Mouse (Mus musculus) hematopoietic stem cell, adult 5-6 weeks (primary cell): ENCODE measurements around the gene Gps2. TPM values are rescaled to one million over a fixed set of nuclear protein-coding genes. Genes with fewer than 3 reads are reported as not detected.

Source experiments
- total RNA-seq: library from RNA; stranded (forward); fragments of 172-1452, 232-1000 nt; gene quantifications from 2 replicates; pipeline ENCODE4 v1.2.3, GENCODE M21; 2017

The Gps2 gene
- total RNA-seq, 1 experiment from 2014 or later: 64.9 TPM

Other genes with a start within 250 kb of the Gps2 start
- gene Cd68, start 247.7 kb upstream of the Gps2 start, total RNA-seq: 11.4 and 16.7 TPM in 2 replicates
- 838 and 888 TPM in 2 replicates for gene Eif4a1, start 241.5 kb upstream of the Gps2 start, total RNA-seq
- 99.1 and 105 TPM in 2 replicates for gene Senp3, start 231.8 kb upstream of the Gps2 start, total RNA-seq
- 13.9 and 15.9 TPM in 2 replicates for gene Tnfsf13, start 228.1 kb upstream of the Gps2 start, total RNA-seq
- gene Tnfsf12, start 218.0 kb upstream of the Gps2 start, total RNA-seq: 1.4 and 3.3 TPM in 2 replicates
- 1.5 and 2.9 TPM in 2 replicates for gene Tnfsfm13, start 217.8 kb upstream of the Gps2 start, total RNA-seq
- gene Polr2a, start 155.3 kb upstream of the Gps2 start, total RNA-seq: 11.3 and 55.7 TPM in 2 replicates
- gene Slc35g3, start 151.9 kb upstream of the Gps2 start, total RNA-seq: not detected in 2 replicates
- gene Zbtb4, start 148.0 kb upstream of the Gps2 start, total RNA-seq: 4.4 and 6.9 TPM in 2 replicates
- 11.4 and 21.2 TPM in 2 replicates for gene Chrnb1, start 117.9 kb upstream of the Gps2 start, total RNA-seq
- 3.9 and 5.4 TPM in 2 replicates for gene Fgf11, start 112.0 kb upstream of the Gps2 start, total RNA-seq
- gene Tmem102, start 108.3 kb upstream of the Gps2 start, total RNA-seq: 0.30 and 1.0 TPM in 2 replicates
- not detected in 2 replicates for gene Gm39566, start 98.6 kb upstream of the Gps2 start, total RNA-seq
- not detected in 2 replicates for gene Spem2, start 95.4 kb upstream of the Gps2 start, total RNA-seq
- gene Spem1, start 91.7 kb upstream of the Gps2 start, total RNA-seq: not detected in 2 replicates
- 8.7 and 17.8 TPM in 2 replicates for gene Nlgn2, start 76.1 kb upstream of the Gps2 start, total RNA-seq
- gene Tmem256, start 75.4 kb upstream of the Gps2 start, total RNA-seq: 130 and 149 TPM in 2 replicates
- 27.2 and 33.3 TPM in 2 replicates for gene Plscr3, start 67.5 kb upstream of the Gps2 start, total RNA-seq
- gene Tnk1, start 55.2 kb upstream of the Gps2 start, total RNA-seq: 0.50 and 4.4 TPM in 2 replicates
- not detected in 2 replicates for gene Tmem95, start 35.9 kb upstream of the Gps2 start, total RNA-seq
- 1.3 and 2.7 TPM in 2 replicates for gene Kctd11, start 32.5 kb upstream of the Gps2 start, total RNA-seq
- gene Acap1, start 18.3 kb upstream of the Gps2 start, total RNA-seq: 136 and 171 TPM in 2 replicates
- gene 2810408A11Rik, start 12.9 kb upstream of the Gps2 start, total RNA-seq: 12.1 and 33.3 TPM in 2 replicates
- gene Neurl4, start 12.8 kb upstream of the Gps2 start, total RNA-seq: 23.3 and 34.1 TPM in 2 replicates
- gene Eif5a, start 8.1 kb downstream of the Gps2 start, total RNA-seq: 553 and 938 TPM in 2 replicates
- gene Ybx2, start 21.9 kb downstream of the Gps2 start, total RNA-seq: 0.60 TPM in 1 of 2 replicates, not detected in the other
- gene Slc2a4, start 34.3 kb downstream of the Gps2 start, total RNA-seq: not detected in 2 replicates
- gene Cldn7, start 50.9 kb downstream of the Gps2 start, total RNA-seq: 0.31 and 6.3 TPM in 2 replicates
- 17.3 and 21.4 TPM in 2 replicates for gene Ctdnep1, start 67.3 kb downstream of the Gps2 start, total RNA-seq
- 48.6 and 59.9 TPM in 2 replicates for gene Elp5, start 68.6 kb downstream of the Gps2 start, total RNA-seq
- gene Gabarap, start 77.3 kb downstream of the Gps2 start, total RNA-seq: 211 and 252 TPM in 2 replicates
- gene Phf23, start 81.9 kb downstream of the Gps2 start, total RNA-seq: 44.2 and 45.3 TPM in 2 replicates
- 22.6 and 35.9 TPM in 2 replicates for gene Dvl2, start 86.7 kb downstream of the Gps2 start, total RNA-seq
- 42.8 and 51.7 TPM in 2 replicates for gene Acadvl, start 101.5 kb downstream of the Gps2 start, total RNA-seq
- 9.3 and 10.0 TPM in 2 replicates for gene Dlg4, start 103.1 kb downstream of the Gps2 start, total RNA-seq
- 1.1 TPM in 1 of 2 replicates, not detected in the other for gene Asgr1, start 140.2 kb downstream of the Gps2 start, total RNA-seq
- 0.45 TPM in 1 of 2 replicates, not detected in the other for gene Asgr2, start 178.8 kb downstream of the Gps2 start, total RNA-seq
- gene Mgl2, start 216.4 kb downstream of the Gps2 start, total RNA-seq: 1.2 and 5.9 TPM in 2 replicates
- 9.9 and 14.6 TPM in 2 replicates for gene Clec10a, start 242.3 kb downstream of the Gps2 start, total RNA-seq